Mouse (Mus musculus): Measurements from ENCODE around the gene Zfp511. TPM values are rescaled to one million over a fixed set of nuclear protein-coding genes. Genes with fewer than 3 reads are reported as not detected.

Zfp511 gene
- total RNA-seq, 2 experiments from 2014 or later = 26.9 to 34.7 TPM

GRCm38 (mm10) chr7:140045546-140045945, 9.4 kb downstream of the Zfp511 start:
- ATAC-seq (replicated peaks; ENCODE audit: low FRiP score, low TSS enrichment, poor library complexity, severe bottlenecking) = no peak

GRCm38 (mm10) chr7:140047811-140048311, 11.7 kb downstream of the Zfp511 start:
- 0 out of 2 replicates have a peak, but pooled peaks have one; percentile 11 for ATAC-seq (replicated peaks; ENCODE audit: low FRiP score, low TSS enrichment, poor library complexity, severe bottlenecking)

- ATAC-seq (replicated peaks; ENCODE audit: low FRiP score, low TSS enrichment, poor library complexity, severe bottlenecking) = no peak
Observed at GRCm38 (mm10) chr7:140048361-140049114, 12.3 kb downstream of the Zfp511 start, which contains the start of gene Msx3. Gene Msx3, minus strand, starts transcription at chr7:140049089.

- peak; percentile 62 for ATAC-seq (replicated peaks; ENCODE audit: low FRiP score, low TSS enrichment, poor library complexity, severe bottlenecking)
Observed at GRCm38 (mm10) chr7:140049115-140049689, 13.0 kb downstream of the Zfp511 start.

- ATAC-seq (replicated peaks; ENCODE audit: low FRiP score, low TSS enrichment, poor library complexity, severe bottlenecking) = no peak
Observed at GRCm38 (mm10) chr7:140054124-140054523, 17.9 kb downstream of the Zfp511 start.

- ATAC-seq (replicated peaks; ENCODE audit: low FRiP score, low TSS enrichment, poor library complexity, severe bottlenecking) = no peak
Observed at GRCm38 (mm10) chr7:140057413-140058407, 21.5 kb downstream of the Zfp511 start.

GRCm38 (mm10) chr7:140058528-140058927, 22.3 kb downstream of the Zfp511 start:
- ATAC-seq (replicated peaks; ENCODE audit: low FRiP score, low TSS enrichment, poor library complexity, severe bottlenecking) = no peak

GRCm38 (mm10) chr7:140059601-140060000, 23.4 kb downstream of the Zfp511 start:
- no peak for ATAC-seq (replicated peaks; ENCODE audit: low FRiP score, low TSS enrichment, poor library complexity, severe bottlenecking)

- ATAC-seq (replicated peaks; ENCODE audit: low FRiP score, low TSS enrichment, poor library complexity, severe bottlenecking) = no peak
Observed at GRCm38 (mm10) chr7:140060936-140061831, 25.0 kb downstream of the Zfp511 start.

GRCm38 (mm10) chr7:140061832-140062130, 25.6 kb downstream of the Zfp511 start:
- no peak for ATAC-seq (replicated peaks; ENCODE audit: low FRiP score, low TSS enrichment, poor library complexity, severe bottlenecking)

- peak; percentile 50 for ATAC-seq (replicated peaks; ENCODE audit: low FRiP score, low TSS enrichment, poor library complexity, severe bottlenecking)
Observed at GRCm38 (mm10) chr7:140062307-140062706, 26.1 kb downstream of the Zfp511 start.

- ATAC-seq (replicated peaks; ENCODE audit: low FRiP score, low TSS enrichment, poor library complexity, severe bottlenecking) = peak; percentile 66
Observed at GRCm38 (mm10) chr7:140063092-140063491, 26.9 kb downstream of the Zfp511 start.

- no peak for ATAC-seq (replicated peaks; ENCODE audit: low FRiP score, low TSS enrichment, poor library complexity, severe bottlenecking)
Observed at GRCm38 (mm10) chr7:140067397-140067796, 31.2 kb downstream of the Zfp511 start.

GRCm38 (mm10) chr7:140070042-140070711, 34.0 kb downstream of the Zfp511 start:
- ATAC-seq (replicated peaks; ENCODE audit: low FRiP score, low TSS enrichment, poor library complexity, severe bottlenecking) = 0 out of 2 replicates have a peak, but pooled peaks have one; percentile 2

GRCm38 (mm10) chr7:140077698-140078097, 41.5 kb downstream of the Zfp511 start:
- ATAC-seq (replicated peaks; ENCODE audit: low FRiP score, low TSS enrichment, poor library complexity, severe bottlenecking) = no peak

GRCm38 (mm10) chr7:140078711-140079110, 42.5 kb downstream of the Zfp511 start:
- ATAC-seq (replicated peaks; ENCODE audit: low FRiP score, low TSS enrichment, poor library complexity, severe bottlenecking) = peak; percentile 72

GRCm38 (mm10) chr7:140080503-140081156, 44.4 kb downstream of the Zfp511 start:
- ATAC-seq (replicated peaks; ENCODE audit: low FRiP score, low TSS enrichment, poor library complexity, severe bottlenecking) = peak; percentile 54; the same call in 1 of the 2 replicates
